Mouse (Mus musculus) kidney, embryonic 14.5 days (tissue): ENCODE results near the gene Peli1. TPM values are rescaled to one million over a fixed set of nuclear protein-coding genes. Genes with fewer than 3 reads are reported as not detected.
A peak's percentile ranks its signal among the peaks of the same experiment; 100 is the strongest.

ENCODE experiments used
- ATAC-seq: fragments of 200-750 bp; cut with Nextera tagmentation; 2 replicates; pipeline ENCODE4 v1.8.0; 2017; ENCODE audit warnings: moderate number of reproducible peaks, mild to moderate bottlenecking, moderate TSS enrichment, moderate library complexity; ENCODE audit not compliant: low FRiP score, low TSS enrichment
- H3K27ac ChIP-seq: fragments of 300-500 bp; sonication (generic); 2 replicates; pipeline ENCODE4 v1.5.1; 2014; ENCODE audit warnings: low read depth, mild to moderate bottlenecking, low read length, moderate library complexity, mixed read lengths
- H3K27me3 ChIP-seq: fragments of 300-500 bp; sonication (generic); 2 replicates; pipeline ENCODE4 v1.6.1; 2014; ENCODE audit warnings: mild to moderate bottlenecking, low read length; ENCODE audit not compliant: control insufficient read depth, insufficient read depth
- H3K36me3 ChIP-seq: fragments of 300-500 bp; sonication (generic); 2 replicates; pipeline ENCODE4 v1.6.1; 2014; ENCODE audit warnings: low read length, mixed read lengths; ENCODE audit not compliant: control insufficient read depth, insufficient read depth
- H3K4me1 ChIP-seq: fragments of 300-500 bp; sonication (generic); 2 replicates; pipeline ENCODE4 v1.6.1; 2014; ENCODE audit warnings: low read length, mixed read lengths; ENCODE audit not compliant: control insufficient read depth, insufficient read depth
- H3K4me2 ChIP-seq: fragments of 300-500 bp; sonication (generic); replicated peaks from 2 replicates; pipeline ENCODE4 v1.6.1; 2014; ENCODE audit warnings: low read depth, mild to moderate bottlenecking, low read length
- H3K4me3 ChIP-seq: fragments of 300-500 bp; sonication (generic); 2 replicates; pipeline ENCODE4 v1.5.1; 2014; ENCODE audit warnings: mild to moderate bottlenecking, low read length
- H3K9ac ChIP-seq: fragments of 300-500 bp; sonication (generic); 2 replicates; pipeline ENCODE4 v1.6.1; 2014; ENCODE audit warnings: low read depth, mild to moderate bottlenecking, low read length, moderate library complexity
- H3K9me3 ChIP-seq: fragments of 300-500 bp; sonication (generic); 2 replicates; pipeline ENCODE4 v1.6.1; 2016; ENCODE audit warnings: low read length; ENCODE audit not compliant: control insufficient read depth
- WGBS: fragments of 180-500 bp; shearing (Covaris S2); extraction: QIAGEN DNeasy Blood & Tissue Kit; methylation state at CpG from one replicate; pipeline ENCODE4 v1.1.7; 2014; 5-methylcytosine and 5-hydroxymethylcytosine counted together
- polyA plus RNA-seq: library from polyadenylated mRNA; unstranded; fragments of >200 nt; fragmentation: Nextera tagmentation; extraction: Ambion mirVana; gene quantifications from 2 replicates; pipeline ENCODE4 v1.2.1, GENCODE M21; 2014

The Peli1 gene
- polyA plus RNA-seq, 1 experiment from 2014 or later, result 59.6 TPM

GRCm38 (mm10) chr11:21151672-21152071, 60.6 kb downstream of the Peli1 start:
- no peak for ATAC-seq

GRCm38 (mm10) chr11:21153111-21153510, 62.0 kb downstream of the Peli1 start:
- H3K27ac ChIP-seq, result no peak overlapping the region
- no peak for ATAC-seq
- no peaks in the 10 kb centered on the region for H3K9me3 ChIP-seq
- H3K4me2 ChIP-seq, result no peak overlapping the region
- no peak overlapping the region for H3K9ac ChIP-seq
- no peaks in the 10 kb centered on the region for H3K4me1 ChIP-seq
- H3K4me3 ChIP-seq, result no peak overlapping the region
- WGBS, result 77% methylated on average over 4 of the region's 4 CpGs
- H3K27me3 ChIP-seq, result no peaks in the 10 kb centered on the region
- peaks cover 28% of the 10 kb centered on the region for H3K36me3 ChIP-seq

More at GRCm38 (mm10) chr11:21151672-21152071, 60.6 kb downstream of the Peli1 start:
- 95% methylated on average over 1 of the region's 1 CpGs for WGBS
- H3K4me2 ChIP-seq, result no peak overlapping the region
- H3K27ac ChIP-seq, result no peak overlapping the region
- no peaks in the 10 kb centered on the region for H3K27me3 ChIP-seq
- H3K9me3 ChIP-seq, result no peaks in the 10 kb centered on the region
- H3K4me3 ChIP-seq, result no peak overlapping the region
- peaks cover 42% of the 10 kb centered on the region for H3K36me3 ChIP-seq
- no peaks in the 10 kb centered on the region for H3K4me1 ChIP-seq
- no peak overlapping the region for H3K9ac ChIP-seq

- peaks cover 12% of the 10 kb centered on the region; the same call in 1 of the 2 replicates for H3K36me3 ChIP-seq
- no peaks in the 10 kb centered on the region for H3K4me1 ChIP-seq
- H3K9me3 ChIP-seq, result no peaks in the 10 kb centered on the region
- no peak for ATAC-seq
- H3K4me2 ChIP-seq, result no peak overlapping the region
- no peaks in the 10 kb centered on the region for H3K27me3 ChIP-seq
- H3K9ac ChIP-seq, result no peak overlapping the region
- no peak overlapping the region for H3K4me3 ChIP-seq
- 56% methylated on average over 4 of the region's 4 CpGs for WGBS
- H3K27ac ChIP-seq, result no peak overlapping the region
These were observed 66.5 kb downstream of the Peli1 start for GRCm38 (mm10) chr11:21157595-21157994.

- ATAC-seq, result no peak
- 86% methylated on average over 5 of the region's 5 CpGs for WGBS
- H3K27me3 ChIP-seq, result no peaks in the 10 kb centered on the region
These were observed 71.0 kb downstream of the Peli1 start for GRCm38 (mm10) chr11:21162093-21162492.

GRCm38 (mm10) chr11:21163143-21163542, 72.1 kb downstream of the Peli1 start:
- no peaks in the 10 kb centered on the region for H3K27me3 ChIP-seq
- H3K36me3 ChIP-seq, result no peaks in the 10 kb centered on the region
- H3K27ac ChIP-seq, result no peak overlapping the region
- ATAC-seq, result no peak
- WGBS, result 50% methylated on average over 7 of the region's 7 CpGs
- peaks cover 18% of the 10 kb centered on the region for H3K4me1 ChIP-seq
- no peak overlapping the region for H3K4me2 ChIP-seq
- H3K4me3 ChIP-seq, result no peak overlapping the region
- no peak overlapping the region for H3K9ac ChIP-seq
- no peaks in the 10 kb centered on the region for H3K9me3 ChIP-seq

More at GRCm38 (mm10) chr11:21162093-21162492, 71.0 kb downstream of the Peli1 start:
- H3K27ac ChIP-seq, result no peak overlapping the region
- H3K4me2 ChIP-seq, result no peak overlapping the region
- no peaks in the 10 kb centered on the region for H3K9me3 ChIP-seq
- peaks cover 18% of the 10 kb centered on the region for H3K4me1 ChIP-seq
- no peak overlapping the region for H3K9ac ChIP-seq
- H3K36me3 ChIP-seq, result no peaks in the 10 kb centered on the region
- no peak overlapping the region for H3K4me3 ChIP-seq

GRCm38 (mm10) chr11:21163673-21164072, 72.6 kb downstream of the Peli1 start:
- H3K4me3 ChIP-seq, result no peak overlapping the region
- no peak overlapping the region for H3K9ac ChIP-seq
- H3K9me3 ChIP-seq, result no peaks in the 10 kb centered on the region
- H3K27ac ChIP-seq, result no peak overlapping the region
- no peak overlapping the region for H3K4me2 ChIP-seq
- H3K27me3 ChIP-seq, result no peaks in the 10 kb centered on the region
- no peaks in the 10 kb centered on the region for H3K36me3 ChIP-seq
- 4% methylated on average over 5 of the region's 5 CpGs for WGBS
- peak; percentile 61; the same call in 1 of the 2 replicates for ATAC-seq
- peaks cover 18% of the 10 kb centered on the region for H3K4me1 ChIP-seq

GRCm38 (mm10) chr11:21164312-21164993, 73.4 kb downstream of the Peli1 start:
- Histone ChIP-seq H3K27me3 (no peaks in the 10 kb centered on the region), H3K9me3 (no peaks in the 10 kb centered on the region; the same call in 1 of the 2 replicates), H3K4me3 (no peak overlapping the region), H3K36me3 (no peaks in the 10 kb centered on the region), H3K27ac (no peak overlapping the region), H3K4me2 (no peak overlapping the region), H3K4me1 (peaks cover 18% of the 10 kb centered on the region), H3K9ac (no peak overlapping the region)
- ATAC-seq, result peak; percentile 34; the same call in 1 of the 2 replicates
- WGBS, result 32% methylated on average over 8 of the region's 8 CpGs

- Histone ChIP-seq H3K9ac (no peak overlapping the region), H3K4me1 (peaks cover 18% of the 10 kb centered on the region), H3K4me2 (no peak overlapping the region), H3K27ac (no peak overlapping the region), H3K4me3 (no peak overlapping the region), H3K27me3 (no peaks in the 10 kb centered on the region), H3K9me3 (no peaks in the 10 kb centered on the region; the same call in 1 of the 2 replicates), H3K36me3 (no peaks in the 10 kb centered on the region)
- ATAC-seq, result no peak
- 77% methylated on average over 4 of the region's 4 CpGs for WGBS
These were observed 74.0 kb downstream of the Peli1 start for GRCm38 (mm10) chr11:21164994-21165560.

- Histone ChIP-seq H3K4me1 (peaks cover 18% of the 10 kb centered on the region), H3K9ac (no peak overlapping the region), H3K9me3 (no peaks in the 10 kb centered on the region; the same call in 1 of the 2 replicates), H3K4me2 (no peak overlapping the region), H3K36me3 (no peaks in the 10 kb centered on the region), H3K27ac (no peak overlapping the region), H3K27me3 (no peaks in the 10 kb centered on the region), H3K4me3 (no peak overlapping the region)
- ATAC-seq, result no peak
- WGBS, result 96% methylated on average over 2 of the region's 2 CpGs
These were observed 75.5 kb downstream of the Peli1 start for GRCm38 (mm10) chr11:21166495-21167096.
